Mouse (Mus musculus) kidney, embryonic 15.5 days (tissue): ENCODE measurements around the gene Olfr959. TPM values are rescaled to one million over a fixed set of nuclear protein-coding genes. Genes with fewer than 3 reads are reported as not detected.

Experiments
- ATAC-seq: fragments of 200-750 bp; cut with Nextera tagmentation; replicated peaks from 2 replicates; pipeline ENCODE4 v1.8.0; 2017; ENCODE audit warnings: moderate TSS enrichment; ENCODE audit not compliant: low FRiP score
- H3K27ac ChIP-seq: fragments of 300-500 bp; sonication (generic); 2 replicates; pipeline ENCODE4 v1.5.1; 2015; ENCODE audit warnings: mild to moderate bottlenecking, inconsistent platforms
- H3K27me3 ChIP-seq: fragments of 300-500 bp; sonication (generic); 2 replicates; pipeline ENCODE4 v1.6.1; 2015; ENCODE audit warnings: inconsistent platforms
- H3K36me3 ChIP-seq: fragments of 300-500 bp; sonication (generic); 2 replicates; pipeline ENCODE4 v1.6.1; 2015; ENCODE audit warnings: inconsistent platforms
- H3K4me1 ChIP-seq: fragments of 300-500 bp; sonication (generic); 2 replicates; pipeline ENCODE4 v1.6.1; 2015; ENCODE audit warnings: inconsistent platforms
- H3K4me2 ChIP-seq: fragments of 300-500 bp; sonication (generic); 2 replicates; pipeline ENCODE4 v1.6.1; 2015; ENCODE audit warnings: moderate library complexity, mild to moderate bottlenecking, inconsistent platforms
- H3K4me3 ChIP-seq: fragments of 300-500 bp; sonication (generic); replicated peaks from 2 replicates; pipeline ENCODE4 v1.5.1; 2015; ENCODE audit warnings: mild to moderate bottlenecking, inconsistent platforms
- H3K9ac ChIP-seq: fragments of 300-500 bp; sonication (generic); 2 replicates; pipeline ENCODE4 v1.6.1; 2015; ENCODE audit warnings: mild to moderate bottlenecking, inconsistent platforms
- H3K9me3 ChIP-seq: fragments of 300-500 bp; sonication (generic); replicated peaks from 2 replicates; pipeline ENCODE4 v1.6.1; 2016; ENCODE audit warnings: inconsistent platforms
- WGBS: fragments of 180-500 bp; shearing (Covaris S2); methylation state at CpG from one replicate; pipeline ENCODE4 v1.1.7; 2015; ENCODE audit warnings: mixed read lengths; 5-methylcytosine and 5-hydroxymethylcytosine counted together
- polyA plus RNA-seq: library from polyadenylated mRNA; unstranded; fragments of >200 nt; fragmentation: Nextera tagmentation; extraction: Ambion mirVana; gene quantifications from 2 replicates; pipeline ENCODE4 v1.2.1, GENCODE M21; 2015

The Olfr959 gene
- polyA plus RNA-seq: not detected in 2 replicates

DNA sequence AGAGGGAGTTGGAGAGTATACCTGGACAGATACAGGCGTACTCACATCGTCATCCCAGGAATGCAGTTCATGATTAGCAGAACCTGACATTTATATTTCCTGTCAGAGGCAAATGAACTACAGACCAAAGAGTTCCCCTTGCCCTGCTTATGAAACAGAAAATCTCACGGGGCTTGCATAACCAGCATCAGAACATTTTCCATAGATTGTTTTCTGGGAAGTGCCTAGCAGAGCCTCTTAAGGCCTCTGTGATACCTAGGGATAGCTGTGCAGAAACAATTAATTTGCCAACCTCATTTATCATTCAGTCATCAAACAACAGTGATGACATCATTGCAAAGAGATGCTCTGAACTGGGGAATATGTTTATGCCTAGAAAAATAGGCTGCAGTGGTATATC is at the start of gene Olfr959:
Gene Olfr959 (minus strand): TSS at position 101 of the 400 bp plus-strand sequence.
- H3K36me3 ChIP-seq: no peaks in the 10 kb centered on the region
- H3K9me3 ChIP-seq: no peaks in the 10 kb centered on the region
- WGBS: 79% methylated on average over 3 of the region's 3 CpGs
- no peak within 1 kb of the TSS for H3K27ac ChIP-seq
- no peaks in the 10 kb centered on the region for H3K27me3 ChIP-seq
- H3K9ac ChIP-seq: no peak within 1 kb of the TSS
- H3K4me2 ChIP-seq: no peak within 1 kb of the TSS
- no peak within 1 kb of the TSS for H3K4me3 ChIP-seq
- ATAC-seq: no peak
- no peaks in the 10 kb centered on the region for H3K4me1 ChIP-seq

GRCm38 (mm10) chr9:39624711-39625110 is 49.3 kb upstream of the Olfr959 start:
- Histone ChIP-seq H3K36me3 (no peaks in the 10 kb centered on the region), H3K4me2 (no peak overlapping the region), H3K27me3 (no peaks in the 10 kb centered on the region), H3K4me3 (no peak overlapping the region), H3K9me3 (no peaks in the 10 kb centered on the region), H3K4me1 (no peaks in the 10 kb centered on the region), H3K9ac (no peak overlapping the region), H3K27ac (no peak overlapping the region)
- ATAC-seq: peak; percentile 84
- WGBS: 11% methylated on average over 2 of the region's 2 CpGs

GRCm38 (mm10) chr9:39623783-39624182 is 48.4 kb upstream of the Olfr959 start:
- Histone ChIP-seq H3K4me2 (no peak overlapping the region), H3K27ac (no peak overlapping the region), H3K4me3 (no peak overlapping the region), H3K4me1 (no peaks in the 10 kb centered on the region), H3K27me3 (no peaks in the 10 kb centered on the region), H3K9ac (no peak overlapping the region), H3K9me3 (no peaks in the 10 kb centered on the region), H3K36me3 (no peaks in the 10 kb centered on the region)
- 88% methylated on average over 3 of the region's 3 CpGs for WGBS
- no peak for ATAC-seq

DNA sequence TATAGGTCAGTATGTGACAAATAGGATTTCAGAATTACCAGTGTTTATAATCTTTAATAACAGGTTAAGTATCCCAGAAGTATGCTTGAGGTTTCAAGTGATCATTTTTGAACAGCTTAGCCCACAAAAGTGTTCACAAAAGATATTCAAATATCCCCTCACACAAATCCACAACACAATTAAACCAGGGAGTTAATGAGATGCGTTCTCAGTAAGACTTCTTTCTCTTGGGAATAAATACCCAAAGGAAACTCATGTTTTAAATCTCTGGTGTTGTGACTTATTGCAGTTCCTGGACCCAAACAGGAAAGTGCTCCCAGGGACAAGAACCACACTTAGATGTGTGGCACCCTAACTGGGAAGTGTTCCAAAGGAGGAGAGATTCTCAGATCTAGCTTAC is 45.7 kb upstream of the Olfr959 start, which contains the start of gene Olfr960:
Gene Olfr960 (plus strand): TSS at position 301 of the 400 bp plus-strand sequence.
- Histone ChIP-seq H3K36me3 (no peaks in the 10 kb centered on the region), H3K4me1 (no peaks in the 10 kb centered on the region), H3K4me2 (no peak within 1 kb of the TSS), H3K27ac (no peak within 1 kb of the TSS), H3K9me3 (no peaks in the 10 kb centered on the region), H3K9ac (no peak within 1 kb of the TSS), H3K27me3 (no peaks in the 10 kb centered on the region), H3K4me3 (no peak within 1 kb of the TSS)
- no peak for ATAC-seq
- 74% methylated on average over 1 of the region's 1 CpGs for WGBS

- Histone ChIP-seq H3K9me3 (no peaks in the 10 kb centered on the region), H3K36me3 (no peaks in the 10 kb centered on the region), H3K27ac (no peak overlapping the region), H3K27me3 (no peaks in the 10 kb centered on the region), H3K4me1 (no peaks in the 10 kb centered on the region), H3K9ac (no peak overlapping the region), H3K4me2 (no peak overlapping the region), H3K4me3 (no peak overlapping the region)
- 72% methylated on average over 1 of the region's 1 CpGs for WGBS
- ATAC-seq: no peak
Measured at GRCm38 (mm10) chr9:39611953-39612352, 36.6 kb upstream of the Olfr959 start.

GRCm38 (mm10) chr9:39610355-39610754 is 35.0 kb upstream of the Olfr959 start, which contains the start of gene Olfr148:
Gene Olfr148 (plus strand): TSS chr9:39610655.
- H3K36me3 ChIP-seq: no peaks in the 10 kb centered on the region
- ATAC-seq: no peak
- no peak within 1 kb of the TSS for H3K4me2 ChIP-seq
- H3K4me3 ChIP-seq: no peak within 1 kb of the TSS
- WGBS: 81% methylated on average over 3 of the region's 3 CpGs
- H3K4me1 ChIP-seq: no peaks in the 10 kb centered on the region
- H3K9me3 ChIP-seq: no peaks in the 10 kb centered on the region
- H3K27ac ChIP-seq: no peak within 1 kb of the TSS
- H3K9ac ChIP-seq: no peak within 1 kb of the TSS
- H3K27me3 ChIP-seq: no peaks in the 10 kb centered on the region

GRCm38 (mm10) chr9:39608497-39608896 is 33.1 kb upstream of the Olfr959 start:
- Histone ChIP-seq H3K36me3 (no peaks in the 10 kb centered on the region), H3K4me1 (peaks cover 8% of the 10 kb centered on the region; the same call in 1 of the 2 replicates), H3K27me3 (no peaks in the 10 kb centered on the region), H3K27ac (no peak overlapping the region), H3K4me2 (no peak overlapping the region), H3K9me3 (no peaks in the 10 kb centered on the region), H3K4me3 (no peak overlapping the region), H3K9ac (no peak overlapping the region)
- no peak; the same call in 1 of the 2 replicates for ATAC-seq

DNA sequence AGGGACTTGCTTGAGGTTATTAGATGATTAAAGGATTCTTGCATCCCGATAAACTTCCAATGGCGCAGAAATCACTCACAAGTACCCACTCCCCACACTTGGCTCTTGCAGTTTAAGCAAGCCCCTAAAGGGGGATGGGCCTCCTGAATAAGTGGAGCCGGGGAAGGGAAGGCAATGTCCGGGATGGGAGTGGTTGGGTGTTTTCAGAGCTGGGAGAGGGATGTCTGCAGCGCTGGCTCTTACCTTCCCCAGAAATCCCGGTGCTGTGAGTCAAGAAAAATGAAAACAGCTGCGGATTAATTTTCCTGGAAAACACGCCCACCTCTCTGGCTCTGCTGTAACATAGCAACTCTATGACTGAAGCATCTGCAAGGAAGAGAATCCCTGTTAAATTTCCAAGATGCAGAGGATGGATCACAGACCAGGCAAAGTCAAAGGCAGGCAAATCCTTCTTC is 28.7 kb upstream of the Olfr959 start, which contains the start of gene AW551984:
Gene AW551984 (minus strand): TSS at position 405 of the 455 bp plus-strand sequence.
- no peaks in the 10 kb centered on the region for H3K27me3 ChIP-seq
- WGBS: 0% methylated on average over 8 of the region's 8 CpGs

GRCm38 (mm10) chr9:39603333-39603845 is 28.0 kb upstream of the Olfr959 start:
- Histone ChIP-seq H3K9ac (0 out of 2 replicates have a peak overlapping the region, but pooled peaks have one; percentile 26), H3K4me1 (peaks cover 13% of the 10 kb centered on the region; the same call in 1 of the 2 replicates), H3K4me2 (peak overlapping the region; percentile 81)

More for the DNA sequence above, 28.7 kb upstream of the Olfr959 start, which contains the start of gene AW551984:
- H3K4me2 ChIP-seq: peak within 1 kb of the TSS; percentile 81
- 0 out of 2 replicates have a peak within 1 kb of the TSS, but pooled peaks have one; percentile 26 for H3K9ac ChIP-seq
- H3K36me3 ChIP-seq: no peaks in the 10 kb centered on the region
- no peaks in the 10 kb centered on the region for H3K9me3 ChIP-seq
- ATAC-seq: peak; percentile 68
- H3K4me3 ChIP-seq: peak within 1 kb of the TSS; percentile 45
- H3K4me1 ChIP-seq: peaks cover 13% of the 10 kb centered on the region; the same call in 1 of the 2 replicates
- H3K27ac ChIP-seq: 0 out of 2 replicates have a peak within 1 kb of the TSS, but pooled peaks have one; percentile 52

GRCm38 (mm10) chr9:39602536-39603332 is 27.4 kb upstream of the Olfr959 start:
- Histone ChIP-seq H3K27me3 (no peaks in the 10 kb centered on the region), H3K4me2 (peak overlapping the region; percentile 81), H3K9me3 (no peaks in the 10 kb centered on the region), H3K36me3 (no peaks in the 10 kb centered on the region), H3K4me3 (peak overlapping the region; percentile 45), H3K27ac (0 out of 2 replicates have a peak overlapping the region, but pooled peaks have one; percentile 48), H3K4me1 (peaks cover 13% of the 10 kb centered on the region; the same call in 1 of the 2 replicates), H3K9ac (peak overlapping the region; percentile 26; the same call in 1 of the 2 replicates)
- ATAC-seq: peak; percentile 88
- WGBS: under 1% methylated on average over 19 of the region's 19 CpGs

More at GRCm38 (mm10) chr9:39603333-39603845, 28.0 kb upstream of the Olfr959 start:
- Histone ChIP-seq H3K27ac (0 out of 2 replicates have a peak overlapping the region, but pooled peaks have one; percentile 48), H3K4me3 (peak overlapping the region; percentile 45), H3K36me3 (no peaks in the 10 kb centered on the region), H3K9me3 (no peaks in the 10 kb centered on the region), H3K27me3 (no peaks in the 10 kb centered on the region)
- peak; percentile 90 for ATAC-seq
- WGBS: under 1% methylated on average over 9 of the region's 9 CpGs

DNA sequence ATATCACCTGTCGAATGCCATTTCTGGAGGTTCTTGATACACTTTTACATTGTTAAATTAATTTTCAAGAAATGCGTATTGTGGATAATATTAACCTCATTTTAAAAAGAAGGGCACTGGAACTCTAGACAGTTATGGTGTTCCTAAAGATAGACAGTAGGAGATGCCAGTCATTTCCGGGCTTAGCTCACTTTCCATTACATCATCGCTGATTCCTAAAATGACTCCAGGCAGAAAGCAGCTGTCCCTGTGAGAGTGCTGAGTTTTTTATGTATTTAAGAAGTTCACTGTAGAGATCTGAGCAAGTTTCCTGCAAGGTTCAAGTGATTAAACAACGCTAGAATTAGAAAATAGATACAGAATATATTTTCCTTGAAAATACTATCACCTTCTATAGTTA is 1.7 kb upstream of the Olfr959 start:
- ATAC-seq: no peak
- 89% methylated on average over 5 of the region's 5 CpGs for WGBS
- H3K27me3 ChIP-seq: no peaks in the 10 kb centered on the region

DNA sequence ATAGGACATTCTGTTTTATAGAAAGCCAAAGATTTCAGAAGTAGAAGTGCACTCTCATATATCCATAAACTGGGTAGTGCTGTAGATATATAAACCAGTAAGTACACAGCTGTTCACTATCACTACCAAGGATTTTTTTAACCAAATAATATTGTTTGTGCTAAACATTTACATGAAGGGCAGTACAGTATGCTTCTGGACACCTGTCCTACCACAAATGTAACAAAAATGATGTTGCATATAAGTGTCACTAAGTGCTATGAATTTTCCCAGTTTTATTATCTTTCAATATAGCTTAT is 17.1 kb downstream of the Olfr959 start:
- Histone ChIP-seq H3K27me3 (no peaks in the 10 kb centered on the region), H3K4me1 (no peaks in the 10 kb centered on the region), H3K36me3 (no peaks in the 10 kb centered on the region), H3K4me3 (no peak overlapping the region), H3K27ac (no peak overlapping the region), H3K4me2 (no peak overlapping the region), H3K9me3 (no peaks in the 10 kb centered on the region), H3K9ac (no peak overlapping the region)
- no peak for ATAC-seq

More for the DNA sequence above, 1.7 kb upstream of the Olfr959 start:
- no peak overlapping the region for H3K4me3 ChIP-seq
- no peaks in the 10 kb centered on the region for H3K4me1 ChIP-seq
- H3K9me3 ChIP-seq: no peaks in the 10 kb centered on the region
- no peak overlapping the region for H3K27ac ChIP-seq
- no peaks in the 10 kb centered on the region for H3K36me3 ChIP-seq
- no peak overlapping the region for H3K4me2 ChIP-seq
- no peak overlapping the region for H3K9ac ChIP-seq
